Comparison of ENCODE assay signal across 1 mouse cellular context in the genomic region with DNA sequence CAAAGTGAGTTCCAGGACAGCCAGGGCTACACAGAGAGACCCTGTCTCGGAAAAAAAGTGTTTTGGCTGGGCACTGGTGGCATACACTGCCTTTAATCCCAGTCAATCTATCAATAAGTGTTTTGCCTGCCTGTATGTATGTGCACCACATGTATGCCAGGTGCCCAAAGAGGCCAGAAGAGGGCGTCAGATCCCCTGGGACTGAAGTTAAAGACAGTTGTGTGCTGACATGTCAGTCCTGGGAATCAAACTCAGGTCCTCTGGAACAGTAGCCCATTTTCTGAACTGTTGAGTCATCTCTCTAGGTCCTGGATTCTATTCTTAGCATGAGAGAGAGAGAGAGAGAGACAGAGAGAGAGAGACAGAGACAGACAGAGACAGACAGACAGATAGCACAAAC.
TF ChIP-seq lines count a peak whose summit lies in the region.

No protein-coding gene starts in this region.

TF ChIP-seq in MEL, 35 proteins besides CTCF, POLR2A, EP300 and RAD21 (continued from another document):
- no peak for TF ChIP-seq ELF1 (IDR thresholded peaks at IDR 0.05; ENCODE audit: low read depth, low read length)
- TF ChIP-seq ZMIZ1 (IDR thresholded peaks at IDR 0.05; ENCODE audit: low read depth, low read length) = no peak
- no peak for TF ChIP-seq NRF1 (IDR thresholded peaks at IDR 0.05; ENCODE audit: insufficient read depth, low read depth, low read length, poor library complexity, severe bottlenecking)
- no peak for TF ChIP-seq HCFC1 (IDR thresholded peaks at IDR 0.05; ENCODE audit: low read depth, low read length)
- no peak for TF ChIP-seq ZC3H11A (IDR thresholded peaks at IDR 0.05; ENCODE audit: low read depth, low read length)
- TF ChIP-seq NELFE (IDR thresholded peaks at IDR 0.05; ENCODE audit: low read depth, low read length) = no peak
- no peak for TF ChIP-seq USF2 (IDR thresholded peaks at IDR 0.05; ENCODE audit: borderline replicate concordance in 1 of 2, insufficient read depth in 1 of 2, low read depth in 1 of 2, low read length in 2 of 2)
